Mouse (Mus musculus): ENCODE results near the gene Cpt1b.

The Cpt1b gene

GRCm38 (mm10) chr15:89377938-89378828 lies 47.5 kb downstream of the Cpt1b start:
- DNase-seq, result no peak

- no peak for DNase-seq
These were observed 48.3 kb downstream of the Cpt1b start for GRCm38 (mm10) chr15:89377362-89377761.

GRCm38 (mm10) chr15:89376957-89377356 lies 48.7 kb downstream of the Cpt1b start, which contains the start of gene Tymp:
Tymp (minus strand) TSS chr15:89377039.
- DNase-seq, result no peak

- no peak for DNase-seq
These were observed 49.6 kb downstream of the Cpt1b start for GRCm38 (mm10) chr15:89376040-89376439.

GRCm38 (mm10) chr15:89374801-89375534 lies 50.7 kb downstream of the Cpt1b start:
- DNase-seq, result no peak

GRCm38 (mm10) chr15:89374340-89374739 lies 51.3 kb downstream of the Cpt1b start:
- no peak for DNase-seq

GRCm38 (mm10) chr15:89373762-89374248 lies 51.9 kb downstream of the Cpt1b start, which contains the start of gene Sco2:
Sco2 (minus strand) TSS chr15:89373846.
- peak; percentile 81 to 96 for DNase-seq

- peak; percentile 75 to 89 for DNase-seq
These were observed 52.5 kb downstream of the Cpt1b start for GRCm38 (mm10) chr15:89373027-89373761.

- no peak for DNase-seq
These were observed 53.1 kb downstream of the Cpt1b start for GRCm38 (mm10) chr15:89372536-89372935.

- no peak for DNase-seq
These were observed 53.6 kb downstream of the Cpt1b start for GRCm38 (mm10) chr15:89372068-89372467.

Measured in spleen, adult 18-20 months (tissue).